Mouse (Mus musculus) gastrocnemius, postnatal 25 days (tissue): ENCODE results near the gene Prmt1. TPM values are rescaled to one million over a fixed set of nuclear protein-coding genes. Genes with fewer than 3 reads are reported as not detected.

Experiments
- DNase-seq: peaks from one replicate; pipeline ENCODE4 v3.0.0; 2022
- total RNA-seq, 2 experiments: library from RNA; stranded (reverse); gene quantifications; 1 replicate in 1 of 2; 2 replicates in 1 of 2; pipeline ENCODE4 v1.2.3; 2021

Prmt1 gene
- total RNA-seq, 2 experiments from 2014 or later = 119 to 142 TPM

DNA sequence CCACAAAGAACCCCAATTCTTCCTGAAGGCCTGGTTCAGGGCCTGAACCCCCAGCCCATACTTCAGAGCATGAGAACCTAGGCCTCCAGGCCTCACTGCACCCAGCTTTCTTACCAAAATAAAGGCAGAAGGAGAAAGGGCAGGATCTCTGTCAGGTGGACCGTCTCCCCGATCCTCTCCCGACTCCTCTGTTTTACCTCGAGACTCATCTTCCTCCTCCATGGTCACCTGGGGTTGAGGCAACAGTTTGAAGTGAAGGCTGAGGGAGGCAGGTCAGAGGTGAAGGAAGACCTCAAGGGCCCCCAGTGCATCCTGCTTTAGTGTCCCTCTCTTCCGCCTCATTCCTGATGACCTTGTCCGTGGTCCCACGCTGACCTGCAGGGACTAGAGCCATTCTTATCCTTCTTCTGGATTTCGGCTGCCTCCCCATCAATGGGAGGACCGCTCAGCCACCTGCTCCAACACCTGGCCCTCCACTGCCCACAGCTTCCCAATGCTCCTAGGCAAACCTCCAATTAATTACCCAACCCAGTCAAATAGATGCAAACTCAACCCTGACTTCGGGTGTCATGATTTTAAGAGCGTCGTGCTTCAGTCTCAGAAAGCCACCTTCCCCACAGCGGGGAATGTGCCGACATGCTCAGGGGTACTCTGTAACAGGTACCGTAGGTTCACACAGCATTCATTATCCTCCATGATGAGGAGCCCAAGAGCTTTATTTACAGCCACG is 27.2 kb upstream of the Prmt1 start:
- DNase-seq = no peak

DNA sequence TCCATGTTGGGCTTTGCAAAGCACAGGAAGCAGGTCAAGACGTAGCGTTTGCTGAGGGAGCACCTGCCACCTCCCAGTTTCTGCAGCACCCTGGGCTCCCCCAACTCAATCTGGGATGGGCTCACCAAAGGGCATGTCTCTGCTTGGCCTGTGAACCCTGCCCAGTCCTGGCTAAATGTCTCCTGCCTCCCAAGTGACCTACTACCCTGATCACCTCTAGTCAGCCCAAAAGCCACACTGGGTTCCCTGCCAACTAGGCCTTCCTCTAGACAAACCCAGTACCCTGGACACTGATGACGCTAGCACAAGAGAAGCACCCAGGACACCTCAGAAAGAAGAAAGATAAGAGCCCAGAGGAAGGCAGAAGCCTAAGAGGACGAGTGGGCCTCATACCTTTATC is 26.5 kb upstream of the Prmt1 start:
- no peak for DNase-seq

DNA sequence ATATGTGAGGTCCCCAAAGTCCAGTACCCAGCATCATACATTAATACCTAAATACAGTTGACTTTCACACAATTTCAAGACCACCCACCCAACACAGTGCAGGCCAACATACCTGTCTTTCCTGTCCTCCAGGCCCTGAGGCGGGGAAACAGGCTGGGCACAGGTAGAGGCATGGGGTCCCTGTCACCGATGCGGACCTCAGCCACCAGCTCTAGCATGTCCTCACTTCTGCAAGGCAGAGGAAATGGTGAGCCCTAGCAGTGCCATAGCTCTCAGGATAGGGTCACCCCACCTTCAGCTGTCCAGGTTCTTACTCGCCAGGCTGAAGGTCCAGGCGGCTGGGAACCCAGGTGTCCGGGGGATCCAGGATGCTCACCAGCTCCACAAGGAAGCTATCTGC is 25.6 kb upstream of the Prmt1 start:
- no peak for DNase-seq

DNA sequence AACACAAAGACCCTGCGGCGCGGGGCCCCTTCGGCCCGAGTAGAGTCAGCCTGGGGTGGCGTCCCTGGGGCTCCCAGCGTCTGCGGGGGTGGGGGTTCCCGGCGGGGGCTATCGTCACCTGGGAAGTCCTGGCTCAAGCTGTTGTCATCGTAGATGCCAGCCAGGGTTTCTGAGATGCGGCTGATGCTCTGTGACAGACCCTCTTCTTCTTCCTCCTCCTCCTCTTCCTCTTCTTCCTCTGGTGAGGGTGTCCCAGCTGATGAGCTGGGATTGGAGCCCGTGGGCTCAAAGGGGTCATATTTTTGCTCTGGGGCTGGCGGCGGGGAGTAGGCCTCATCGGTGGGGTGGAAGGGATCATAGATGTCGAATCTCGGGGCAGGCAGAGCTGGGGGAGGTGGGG is 22.0 kb upstream of the Prmt1 start:
- no peak for DNase-seq

DNA sequence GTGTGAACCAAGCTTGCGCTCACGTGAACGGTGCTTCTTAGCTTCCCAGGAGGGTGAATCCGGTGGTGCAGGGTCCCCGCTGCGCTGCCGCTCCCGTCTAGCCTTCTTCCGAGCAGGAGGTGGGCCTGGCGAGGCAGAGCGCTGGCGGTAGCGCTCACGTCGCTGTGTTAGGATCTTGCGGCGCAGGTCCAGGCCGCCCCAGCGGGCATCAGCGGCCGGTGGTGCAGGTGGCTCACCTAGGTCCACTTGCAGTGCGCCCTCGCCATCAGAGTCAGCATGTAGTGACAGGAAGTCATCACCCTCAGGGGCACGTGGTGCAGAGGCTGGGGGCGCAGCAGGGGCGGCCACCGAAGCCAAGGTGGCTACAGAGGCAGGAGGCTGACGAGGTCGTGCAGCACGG is 21.5 kb upstream of the Prmt1 start:
- no peak for DNase-seq

DNA sequence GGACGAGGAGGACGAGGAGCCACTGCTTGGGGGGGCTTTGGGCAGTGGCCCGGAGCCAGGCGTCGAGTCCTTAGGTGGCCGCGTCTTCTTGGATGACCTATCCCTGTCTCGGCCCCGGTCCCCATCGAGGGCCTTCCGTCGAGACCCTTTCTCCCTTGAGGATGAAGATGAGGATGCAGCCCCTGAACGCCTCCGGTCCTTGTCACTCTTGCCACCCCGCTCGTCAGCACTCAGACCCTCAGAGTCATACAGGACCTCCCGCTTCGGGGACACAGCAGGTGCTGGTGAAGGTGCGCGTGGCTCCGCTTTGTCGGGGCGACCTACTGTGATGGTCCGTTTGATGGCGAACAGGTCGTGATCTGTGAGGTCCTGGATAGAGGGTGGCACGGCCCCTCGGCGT is 20.8 kb upstream of the Prmt1 start:
- no peak for DNase-seq

DNA sequence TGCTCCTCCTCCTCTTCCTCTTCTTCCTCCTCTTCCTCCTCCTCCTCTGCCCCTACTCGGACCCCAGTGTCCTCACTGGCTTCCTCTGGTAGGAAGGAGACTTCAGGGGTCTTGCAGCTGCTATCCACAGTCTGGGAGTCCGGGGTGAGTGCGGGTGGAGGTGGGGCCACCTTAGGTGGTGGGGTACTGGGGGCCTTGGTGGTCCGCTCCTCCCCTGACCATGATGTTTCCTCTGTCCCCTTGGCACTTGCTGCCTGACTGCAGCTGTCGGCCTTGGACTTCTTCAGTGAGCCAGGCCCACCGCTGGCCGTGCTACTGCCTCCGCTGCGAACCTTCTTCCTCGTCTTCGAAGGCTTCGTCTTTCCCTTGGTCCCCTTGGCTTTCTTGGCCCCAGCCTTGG is 20.1 kb upstream of the Prmt1 start:
- DNase-seq = no peak

DNA sequence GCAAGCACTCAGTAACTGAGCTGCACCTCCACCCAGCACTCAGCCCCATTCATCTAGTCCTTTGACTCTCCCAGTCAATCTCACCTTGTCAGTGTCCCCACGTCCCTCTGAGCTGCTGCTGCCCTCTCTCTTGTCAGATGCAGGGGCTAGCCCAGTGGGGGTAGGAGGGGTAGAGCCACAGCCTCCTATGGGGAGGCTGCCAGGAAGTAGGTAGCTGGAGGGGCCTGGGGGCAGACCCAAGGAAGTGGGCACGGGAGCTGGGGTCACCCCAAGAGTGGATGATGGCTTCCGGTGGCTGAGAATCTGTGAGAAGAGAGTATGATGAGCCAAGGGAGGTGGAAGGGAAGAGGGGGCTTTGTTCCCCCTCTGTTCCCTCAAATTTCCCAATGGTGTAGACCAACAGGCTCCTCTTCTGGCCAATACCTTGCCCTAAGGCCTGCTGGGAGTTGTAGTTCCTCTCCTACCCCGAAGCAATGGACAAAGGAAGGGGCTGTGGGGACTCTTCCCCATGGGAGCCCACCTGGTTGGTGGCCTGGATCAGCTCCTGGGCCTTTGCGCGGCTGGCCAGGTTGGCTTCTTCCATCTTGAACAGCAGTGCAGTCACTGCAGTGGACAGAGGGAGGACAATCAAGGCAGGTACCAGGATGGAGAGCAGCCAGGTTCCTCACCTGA is 19.1 kb upstream of the Prmt1 start:
- DNase-seq = no peak

DNA sequence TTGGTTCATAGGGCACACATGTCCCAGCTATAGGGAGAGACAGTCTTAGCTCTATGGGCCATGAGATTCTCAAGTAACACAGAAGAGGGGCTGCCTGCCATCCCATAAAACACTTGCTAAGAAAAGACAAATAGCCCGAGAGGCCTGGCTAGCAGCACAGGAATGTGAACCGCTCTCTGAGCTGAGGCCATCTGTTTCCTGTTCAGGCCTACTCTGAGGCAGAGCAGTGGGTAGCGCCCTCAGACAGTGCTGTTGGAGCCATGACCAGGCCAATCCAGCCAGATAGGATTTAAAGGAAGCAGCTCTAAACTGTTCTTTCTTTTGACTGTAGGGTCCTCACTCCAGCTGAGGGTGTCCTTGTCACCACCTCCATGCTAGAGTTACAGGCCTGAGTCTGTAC is 18.2 kb upstream of the Prmt1 start:
- no peak for DNase-seq

DNA sequence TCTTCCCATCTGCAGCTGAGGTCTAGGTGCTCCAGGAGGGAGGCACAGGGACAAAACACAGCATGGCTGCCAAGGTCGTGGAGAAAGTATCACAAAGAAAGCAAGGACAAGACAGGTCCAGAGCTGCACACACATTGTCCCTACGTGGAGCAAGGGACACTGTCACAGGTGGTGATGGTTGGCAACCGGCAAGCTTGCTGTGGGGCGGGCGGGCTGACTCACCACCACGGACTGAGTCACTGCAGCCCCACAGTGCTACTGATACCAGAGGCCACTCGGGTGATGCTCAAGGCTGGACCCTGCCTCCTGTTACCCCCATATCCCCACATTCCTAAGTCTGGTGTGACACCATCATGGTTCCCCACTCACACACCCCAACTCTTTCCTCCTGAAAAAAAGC is 16.1 kb upstream of the Prmt1 start:
- no peak for DNase-seq

DNA sequence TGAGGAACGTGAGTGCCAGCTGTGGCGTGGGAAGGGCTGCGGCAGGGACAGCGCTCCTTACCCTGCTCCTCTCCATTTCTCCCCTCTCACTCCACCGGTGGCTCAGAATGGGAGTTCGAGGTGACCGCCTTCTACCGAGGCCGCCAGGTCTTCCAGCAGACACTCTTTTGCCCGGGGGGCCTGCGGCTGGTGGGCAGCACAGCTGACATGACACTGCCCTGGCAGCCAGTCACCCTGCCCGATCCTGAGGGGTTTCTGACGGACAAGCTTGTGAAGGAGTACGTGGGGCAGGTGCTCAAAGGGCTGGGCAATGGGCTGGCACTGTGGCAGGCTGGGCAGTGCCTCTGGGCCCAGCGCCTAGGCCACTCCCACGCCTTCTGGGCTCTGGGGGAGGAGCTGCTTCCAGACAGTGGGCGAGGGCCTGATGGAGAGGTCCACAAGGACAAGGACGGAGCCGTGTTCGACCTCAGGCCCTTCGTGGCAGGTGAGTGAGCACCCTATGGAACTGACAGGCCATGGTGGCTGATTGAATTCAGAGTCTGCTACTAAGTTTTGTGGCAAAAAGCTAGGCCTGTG is 14.3 kb upstream of the Prmt1 start:
- no peak for DNase-seq

DNA sequence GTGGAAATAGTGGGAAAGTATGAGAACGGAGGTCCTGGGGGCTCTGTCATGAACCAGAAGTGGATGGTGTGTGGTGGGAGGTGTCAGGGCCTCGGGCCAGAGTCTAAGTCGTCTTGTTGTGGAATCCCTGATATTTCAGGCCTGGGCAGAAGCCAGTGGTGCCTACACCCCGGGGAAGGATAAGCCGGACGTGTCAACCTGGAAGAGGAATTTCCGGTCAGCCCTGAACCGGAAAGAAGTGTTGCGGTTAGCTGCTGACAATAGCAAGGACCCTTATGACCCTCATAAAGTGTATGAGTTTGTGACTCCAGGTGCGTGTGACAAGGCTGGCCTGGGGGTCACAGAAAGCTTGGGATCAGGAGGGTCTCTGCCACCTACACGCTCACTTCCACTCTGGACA is 13.4 kb upstream of the Prmt1 start:
- DNase-seq = no peak

DNA sequence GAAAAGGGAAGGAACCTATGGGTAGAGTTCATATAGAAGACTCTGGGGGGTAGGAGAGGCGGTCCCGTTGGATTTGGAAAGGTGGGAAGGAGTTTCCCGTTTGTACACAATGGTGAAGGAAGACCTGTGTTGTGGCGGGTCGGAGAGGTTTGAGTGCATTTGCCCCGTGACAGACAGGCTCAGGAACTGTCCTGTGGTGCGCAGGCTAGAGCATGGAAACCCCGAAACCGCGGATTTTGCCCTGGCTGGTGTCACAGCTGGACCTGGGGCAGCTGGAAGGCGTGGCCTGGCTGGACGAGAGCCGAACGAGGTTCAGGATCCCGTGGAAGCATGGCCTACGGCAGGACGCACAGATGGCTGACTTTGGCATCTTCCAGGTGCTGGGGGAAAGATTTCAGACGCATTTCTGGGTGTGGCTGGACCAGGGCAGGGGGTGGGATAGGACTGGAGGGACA is 12.2 kb upstream of the Prmt1 start, which contains the start of gene Bcl2l12:
Bcl2l12 (minus strand) TSS at position 212 of the 455 bp plus-strand sequence.
- peak; percentile 54 for DNase-seq

DNA sequence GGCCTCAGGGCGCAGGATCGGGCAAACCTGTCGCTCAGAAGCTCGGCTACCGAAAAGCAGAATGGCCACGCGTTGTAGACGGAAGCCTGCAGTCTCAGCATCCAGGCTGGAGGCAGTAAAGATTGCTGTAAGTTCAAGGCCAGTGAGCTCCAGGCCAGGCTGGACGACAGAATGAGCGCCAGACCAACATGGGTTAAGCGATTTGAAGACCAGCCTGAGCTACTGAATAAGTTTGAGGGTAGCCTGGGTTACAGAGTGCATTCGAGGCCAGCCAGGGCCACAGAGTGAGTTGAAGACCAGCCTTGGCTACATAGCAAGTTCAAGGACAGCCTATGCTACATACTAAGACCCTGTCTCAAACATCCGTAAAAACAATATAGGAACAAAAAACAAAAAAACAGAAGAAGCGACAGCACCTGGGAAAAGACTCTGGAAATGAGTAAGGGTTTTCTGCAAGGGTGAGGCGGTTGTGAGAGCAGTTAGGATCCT is 11.6 kb upstream of the Prmt1 start:
- no peak for DNase-seq

DNA sequence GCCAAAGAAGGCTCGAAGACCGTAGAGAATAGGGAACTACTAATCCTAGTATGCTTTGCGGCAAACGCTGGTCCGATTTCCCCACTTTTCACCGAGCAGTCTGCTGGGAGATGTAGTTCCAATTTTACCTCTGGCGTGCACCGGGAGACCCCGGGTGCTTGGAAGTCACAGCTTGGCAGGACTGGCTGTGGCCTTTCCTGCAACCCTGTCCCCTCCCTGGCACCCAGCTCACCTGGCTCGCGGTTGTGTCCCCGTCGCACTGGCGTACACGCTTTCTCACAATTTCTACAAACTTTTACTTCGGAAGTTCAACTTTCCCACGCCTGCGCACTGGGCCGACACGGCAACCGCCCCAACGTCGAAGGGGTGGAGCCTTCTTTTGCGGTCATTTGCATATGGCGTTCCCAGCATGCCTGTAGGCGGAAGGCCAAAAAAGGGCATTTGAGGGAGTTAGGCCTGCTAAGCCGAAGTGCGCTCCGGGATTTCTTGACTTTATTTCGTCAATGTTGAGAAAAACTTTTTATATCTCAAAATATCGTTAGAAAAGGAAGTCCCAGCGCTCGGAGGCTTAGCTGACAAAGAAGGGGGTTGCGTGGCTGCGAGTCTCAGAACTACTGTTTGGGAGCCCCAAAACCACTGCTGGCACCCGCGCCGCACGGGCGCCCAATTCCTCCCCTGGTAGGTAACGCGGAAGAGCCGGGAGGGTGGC is 11.0 kb upstream of the Prmt1 start, which contains the start of gene Irf3:
Irf3 (plus strand) TSS at position 418 of the 709 bp plus-strand sequence.
- DNase-seq = peak; percentile 93

DNA sequence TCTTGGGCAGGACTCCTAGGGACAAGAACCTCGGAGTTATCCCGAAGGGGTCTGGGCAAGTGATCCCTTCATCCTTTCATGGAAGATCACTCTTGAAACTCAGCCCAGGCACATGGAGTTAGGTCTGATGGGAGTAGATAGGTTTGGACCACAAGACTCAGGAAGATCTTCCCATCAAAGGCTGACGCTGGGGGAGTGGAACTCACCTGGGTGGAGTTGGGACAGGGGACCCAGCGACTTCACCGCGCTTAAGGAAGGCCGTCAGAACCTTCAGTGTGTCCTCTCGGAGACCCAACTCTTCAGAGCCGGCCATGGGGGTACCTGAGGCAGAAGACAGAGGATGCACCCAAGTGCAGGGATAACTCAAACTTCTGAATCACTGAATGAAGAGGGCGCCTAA is 10.3 kb upstream of the Prmt1 start:
- DNase-seq = no peak

DNA sequence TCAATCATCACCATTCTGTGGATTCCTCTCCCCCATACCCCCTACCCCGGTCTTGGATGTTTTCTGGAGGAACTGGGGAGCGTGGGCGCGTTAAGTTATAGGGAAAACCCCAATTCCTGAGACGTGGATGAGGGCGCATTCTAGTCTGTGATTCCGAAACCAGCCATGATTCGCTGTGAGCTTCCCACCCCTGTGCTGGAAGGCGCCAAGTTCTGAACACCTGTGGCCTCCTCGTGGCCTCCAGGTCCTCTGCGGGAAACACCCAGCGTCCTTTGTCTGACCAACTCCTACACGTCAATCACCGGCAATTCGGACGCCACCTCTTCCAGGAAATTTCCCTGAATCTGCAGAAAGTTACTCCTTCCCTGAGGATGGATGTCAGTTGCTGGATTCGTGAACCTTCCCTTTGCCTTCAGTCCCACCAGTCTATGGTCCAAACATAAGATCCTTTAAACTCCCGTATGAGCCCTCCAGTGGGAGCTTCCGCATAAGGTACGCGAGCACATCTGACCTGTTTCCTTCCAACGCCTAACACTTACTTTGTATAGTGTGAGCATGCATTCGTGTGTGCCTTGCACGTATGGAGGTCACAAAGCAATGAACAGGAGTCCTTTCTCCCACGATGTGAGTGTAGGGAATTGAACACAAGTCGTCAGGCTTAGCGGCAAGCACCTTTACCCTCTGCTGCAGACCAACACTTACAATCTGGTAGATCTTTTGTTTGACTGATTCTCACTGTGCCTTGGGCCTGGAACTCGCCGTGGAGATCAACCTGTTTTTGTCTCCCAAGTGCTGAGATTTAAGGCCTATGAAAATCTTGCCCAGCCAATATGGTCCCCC is 731 bp upstream of the Prmt1 start:
- no peak for DNase-seq

DNA sequence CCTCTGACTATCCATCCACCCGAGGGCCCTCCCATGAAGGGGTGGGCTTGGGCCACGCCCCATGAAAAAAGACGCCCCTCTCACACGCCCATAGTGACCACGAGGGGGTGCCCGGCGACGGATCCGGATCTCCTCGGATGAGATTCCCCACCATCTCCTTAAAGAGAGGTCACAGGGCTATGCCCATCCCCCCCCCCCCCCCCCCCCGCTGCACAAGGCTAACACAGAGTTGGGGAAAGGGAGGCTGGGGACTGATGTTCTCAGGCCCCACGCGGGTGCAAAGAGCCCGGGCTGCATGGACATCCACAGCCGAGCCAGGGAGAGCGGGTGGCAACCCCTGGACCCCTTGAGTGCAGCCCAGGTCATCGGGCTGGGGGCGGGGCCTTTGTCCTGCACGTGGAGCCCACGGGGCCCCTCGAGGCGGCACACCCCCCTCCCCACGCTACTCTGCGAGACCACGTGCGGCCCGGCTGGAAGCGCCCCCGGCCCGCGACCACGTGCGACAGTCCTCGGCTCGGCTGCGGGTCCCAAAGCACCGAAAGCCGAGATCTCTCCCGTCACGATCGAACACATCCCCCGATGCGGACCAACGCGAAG is 675 bp downstream of the Prmt1 start:
- DNase-seq = peak; percentile 73

DNA sequence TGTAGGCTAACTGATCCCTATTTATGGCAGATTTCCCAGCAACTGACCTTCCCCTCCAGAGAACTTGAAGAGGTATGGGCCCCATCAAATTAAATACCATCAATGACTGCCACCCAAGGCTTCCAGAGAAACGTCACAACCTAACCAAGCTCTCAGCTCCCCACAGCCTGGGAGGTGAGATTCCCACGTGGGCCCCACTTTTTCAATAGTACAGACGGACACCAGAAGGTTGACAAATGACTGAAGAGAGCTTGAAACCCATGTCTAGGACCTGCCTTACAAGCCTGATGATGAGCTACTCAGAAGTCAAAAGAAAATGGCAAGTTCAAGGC is 1.6 kb downstream of the Prmt1 start:
- DNase-seq = no peak

DNA sequence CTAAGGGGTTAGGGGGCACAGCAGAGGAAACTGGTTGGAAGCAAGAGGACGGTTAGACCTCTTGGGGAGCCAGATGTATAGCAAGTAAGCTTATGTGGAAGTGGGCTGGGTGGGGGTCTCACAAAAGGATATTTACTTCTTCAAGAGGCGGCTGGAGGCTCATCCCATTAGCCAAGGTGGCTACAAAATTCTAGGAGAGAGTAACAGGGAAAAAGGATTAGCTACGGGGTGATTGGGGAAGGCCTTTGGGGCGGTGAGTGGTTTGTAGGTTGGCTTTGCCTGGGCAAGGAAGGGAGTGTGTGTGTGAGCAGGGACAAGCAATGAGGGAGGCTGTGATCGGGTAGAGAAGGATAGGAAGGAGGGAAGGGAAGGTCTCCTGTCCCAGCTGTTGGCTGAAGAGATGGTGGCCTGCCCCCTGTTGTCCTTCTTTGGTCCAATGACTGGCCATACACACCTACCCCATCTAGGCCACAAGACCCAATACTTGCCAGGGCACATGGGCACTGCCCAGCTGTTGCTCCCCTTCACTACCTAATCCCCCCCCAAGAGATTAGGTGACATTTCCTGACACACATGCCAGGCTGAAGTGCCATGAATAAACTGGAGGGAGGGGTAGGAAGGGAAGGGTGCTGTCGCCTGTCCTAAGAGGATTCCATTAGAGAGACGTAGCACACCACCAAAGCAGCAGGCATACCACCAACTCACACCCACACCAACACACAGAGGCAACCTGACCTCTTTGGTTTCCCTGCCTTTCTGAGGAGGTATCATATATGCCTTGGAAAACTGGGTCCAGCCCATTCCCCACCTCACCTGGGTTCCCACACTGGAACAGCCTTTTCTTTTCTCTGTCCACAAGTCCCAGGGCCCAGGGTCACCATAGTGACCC is 2.2 kb downstream of the Prmt1 start:
- DNase-seq = peak; percentile 56
